Mouse (Mus musculus) embryonic facial prominence, embryonic 13.5 days (tissue): ENCODE data around the gene Eipr1. TPM values are rescaled to one million over a fixed set of nuclear protein-coding genes. Genes with fewer than 3 reads are reported as not detected.
A peak's percentile ranks its signal among the peaks of the same experiment; 100 is the strongest.

Experiments used
- ATAC-seq: fragments of 200-750 bp; cut with Nextera tagmentation; 2 replicates; pipeline ENCODE4 v1.8.0; 2017; ENCODE audit warnings: low read depth; ENCODE audit not compliant: insufficient number of reproducible peaks, insufficient read depth, low FRiP score, low TSS enrichment
- H3K27ac ChIP-seq: fragments of 300-500 bp; sonication (generic); 2 replicates; pipeline ENCODE4 v1.5.1; 2015; ENCODE audit warnings: moderate library complexity, mild to moderate bottlenecking, inconsistent platforms
- H3K27me3 ChIP-seq: fragments of 300-500 bp; sonication (generic); 2 replicates; pipeline ENCODE4 v1.6.1; 2015; ENCODE audit warnings: mild to moderate bottlenecking, inconsistent platforms
- H3K36me3 ChIP-seq: fragments of 300-500 bp; sonication (generic); 2 replicates; pipeline ENCODE4 v1.6.1; 2015; ENCODE audit warnings: mild to moderate bottlenecking, inconsistent platforms
- H3K4me1 ChIP-seq: fragments of 300-500 bp; sonication (generic); 2 replicates; pipeline ENCODE4 v1.6.1; 2015; ENCODE audit warnings: inconsistent platforms
- H3K4me2 ChIP-seq: fragments of 300-500 bp; sonication (generic); 2 replicates; pipeline ENCODE4 v1.6.1; 2015; ENCODE audit warnings: moderate library complexity, mild to moderate bottlenecking, inconsistent platforms
- H3K4me3 ChIP-seq: fragments of 300-500 bp; sonication (generic); 2 replicates; pipeline ENCODE4 v1.5.1; 2015; ENCODE audit warnings: mild to moderate bottlenecking, inconsistent platforms
- H3K9ac ChIP-seq: fragments of 300-500 bp; sonication (generic); 2 replicates; pipeline ENCODE4 v1.6.1; 2015; ENCODE audit warnings: mild to moderate bottlenecking, inconsistent platforms
- H3K9me3 ChIP-seq: fragments of 300-500 bp; sonication (generic); 2 replicates; pipeline ENCODE4 v1.6.1; 2016; ENCODE audit warnings: inconsistent platforms
- WGBS: fragments of 180-500 bp; shearing (Covaris S2); methylation state at CpG from one replicate; pipeline ENCODE4 v1.1.7; 2015; ENCODE audit warnings: mixed read lengths; 5-methylcytosine and 5-hydroxymethylcytosine counted together
- polyA plus RNA-seq: library from polyadenylated mRNA; unstranded; fragments of >200 nt; fragmentation: Nextera tagmentation; extraction: Ambion mirVana; gene quantifications from 2 replicates; pipeline ENCODE4 v1.2.1, GENCODE M21; 2015

Eipr1 gene
- polyA plus RNA-seq = 31.3 and 35.0 TPM in 2 replicates

- Histone ChIP-seq H3K9ac (peak within 1 kb of the TSS; percentile 82), H3K9me3 (no peaks in the 10 kb centered on the region), H3K36me3 (peaks cover 7% of the 10 kb centered on the region), H3K27me3 (no peaks in the 10 kb centered on the region), H3K4me1 (peaks cover 11% of the 10 kb centered on the region), H3K27ac (no peak within 1 kb of the TSS), H3K4me2 (peak within 1 kb of the TSS; percentile 91), H3K4me3 (peak within 1 kb of the TSS; percentile 84)
- 5% methylated on average over 36 of the region's 36 CpGs for WGBS
- peak; percentile 74 for ATAC-seq
Observed at GRCm38 (mm10) chr12:28751508-28752263, at the start of gene Eipr1. Eipr1 (plus strand) TSS chr12:28751803.

DNA sequence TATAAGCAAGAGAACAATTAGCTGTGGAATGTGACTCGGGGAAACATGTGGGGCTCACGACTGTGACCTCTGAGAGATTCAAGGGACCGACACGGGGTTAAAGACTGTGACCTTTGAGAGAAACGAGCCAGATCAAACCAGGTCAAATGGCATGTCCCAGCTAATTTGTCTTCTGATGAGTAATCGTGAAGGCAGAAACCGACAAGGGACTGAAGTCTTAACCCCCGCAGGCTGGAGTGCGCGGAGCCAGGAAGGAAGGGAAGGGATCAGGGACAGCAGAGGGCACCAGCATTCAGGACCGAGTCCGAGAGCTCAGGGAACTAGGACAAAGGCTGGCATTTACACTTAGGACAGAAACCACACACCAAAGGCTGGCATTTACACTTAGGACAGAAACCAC lies 47.2 kb upstream of the Eipr1 start:
- no peak for ATAC-seq
- 6% methylated on average over 12 of the region's 12 CpGs for WGBS
- no peak overlapping the region for H3K9ac ChIP-seq

DNA sequence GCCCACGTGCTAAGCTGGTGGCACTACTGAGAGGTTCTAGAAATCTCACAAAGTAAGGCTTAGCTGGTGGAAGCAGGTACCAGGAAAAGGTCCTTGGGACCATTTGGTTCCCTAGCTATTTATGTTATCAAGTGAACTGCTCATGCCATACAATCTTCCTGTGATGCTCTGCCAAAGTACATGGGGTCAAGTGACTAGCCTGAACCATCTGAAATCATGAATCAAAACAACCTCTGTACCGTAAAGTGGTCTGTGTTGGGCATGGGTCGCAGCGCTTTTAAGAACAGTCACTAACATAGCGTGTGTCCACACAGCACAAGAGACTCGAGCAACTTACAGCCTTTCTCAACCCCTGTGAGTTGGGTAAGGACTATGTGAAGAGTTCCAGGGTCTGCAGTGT lies 46.4 kb upstream of the Eipr1 start:
- H3K4me3 ChIP-seq = no peak overlapping the region
- H3K27ac ChIP-seq = no peak overlapping the region
- no peaks in the 10 kb centered on the region for H3K9me3 ChIP-seq
- ATAC-seq = no peak
- WGBS = 85% methylated on average over 6 of the region's 6 CpGs
- H3K4me2 ChIP-seq = no peak overlapping the region
- peaks cover 23% of the 10 kb centered on the region for H3K36me3 ChIP-seq
- H3K4me1 ChIP-seq = no peaks in the 10 kb centered on the region; the same call in 1 of the 2 replicates
- H3K9ac ChIP-seq = no peak overlapping the region
- H3K27me3 ChIP-seq = no peaks in the 10 kb centered on the region

More for the DNA sequence above, 47.2 kb upstream of the Eipr1 start:
- no peak overlapping the region for H3K4me2 ChIP-seq
- no peak overlapping the region for H3K27ac ChIP-seq
- no peak overlapping the region for H3K4me3 ChIP-seq
- H3K36me3 ChIP-seq = peaks cover 15% of the 10 kb centered on the region
- H3K27me3 ChIP-seq = no peaks in the 10 kb centered on the region
- no peaks in the 10 kb centered on the region; the same call in 1 of the 2 replicates for H3K4me1 ChIP-seq
- no peaks in the 10 kb centered on the region for H3K9me3 ChIP-seq

DNA sequence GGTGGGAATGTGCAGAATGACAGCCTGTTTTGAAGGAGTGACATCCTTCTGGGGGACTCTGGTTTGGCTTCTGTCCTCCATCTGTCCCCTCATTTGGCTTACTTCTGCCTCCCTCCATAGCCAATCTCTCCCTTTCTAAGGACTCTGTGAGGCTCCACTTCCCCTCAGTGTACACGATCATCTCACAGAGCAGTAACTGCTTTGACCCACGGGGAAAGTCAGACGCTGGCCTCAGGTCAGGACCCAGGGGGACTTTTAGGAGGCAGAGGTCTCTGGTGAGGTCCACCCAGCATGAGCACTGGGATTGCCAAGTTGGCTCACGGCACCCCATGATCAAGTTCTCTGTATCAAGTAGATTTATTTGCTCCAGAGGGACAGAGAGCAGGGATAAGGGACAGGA lies 43.4 kb upstream of the Eipr1 start:
- Histone ChIP-seq H3K36me3 (peaks cover 45% of the 10 kb centered on the region), H3K4me2 (no peak overlapping the region), H3K9ac (no peak overlapping the region), H3K4me1 (no peaks in the 10 kb centered on the region), H3K27me3 (no peaks in the 10 kb centered on the region), H3K9me3 (no peaks in the 10 kb centered on the region), H3K4me3 (no peak overlapping the region), H3K27ac (no peak overlapping the region)
- 81% methylated on average over 4 of the region's 4 CpGs for WGBS
- ATAC-seq = no peak

DNA sequence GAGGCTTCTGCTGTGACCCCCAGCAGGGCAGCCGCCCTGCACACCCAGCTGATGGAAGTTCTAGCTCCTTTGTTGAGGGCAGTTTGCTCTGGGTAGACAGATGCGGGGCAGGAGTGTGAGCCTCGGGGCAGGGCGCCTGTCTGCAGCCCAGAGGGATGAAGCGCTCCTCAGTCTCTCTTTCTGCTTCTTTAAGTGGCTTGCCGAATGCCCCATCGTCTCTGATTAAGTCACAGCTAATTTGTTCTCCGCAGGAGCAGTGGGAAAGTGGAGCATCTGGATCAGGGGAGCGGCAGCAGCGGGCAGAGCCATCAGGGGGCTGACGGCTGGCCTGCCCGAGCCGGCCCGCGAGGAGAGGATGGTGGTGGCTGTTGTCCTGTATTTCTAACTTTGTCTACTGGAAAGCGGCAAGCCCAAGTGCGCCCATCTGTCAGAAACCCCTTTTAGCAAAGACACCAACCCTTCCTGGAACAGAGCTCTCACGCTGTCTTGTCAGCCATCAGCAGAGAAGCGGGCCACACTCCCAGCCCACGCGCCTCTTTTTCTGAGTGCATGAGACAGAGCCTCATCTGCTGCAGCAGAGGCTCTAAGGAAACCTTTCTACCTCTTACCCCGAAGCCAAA lies 40.9 kb upstream of the Eipr1 start:
- peaks cover 54% of the 10 kb centered on the region for H3K36me3 ChIP-seq
- H3K4me3 ChIP-seq = no peak overlapping the region
- H3K4me2 ChIP-seq = no peak overlapping the region
- WGBS = 72% methylated on average over 22 of the region's 22 CpGs
- H3K27ac ChIP-seq = no peak overlapping the region
- no peaks in the 10 kb centered on the region for H3K4me1 ChIP-seq
- H3K27me3 ChIP-seq = no peaks in the 10 kb centered on the region
- no peak overlapping the region for H3K9ac ChIP-seq
- no peaks in the 10 kb centered on the region for H3K9me3 ChIP-seq
- no peak for ATAC-seq

DNA sequence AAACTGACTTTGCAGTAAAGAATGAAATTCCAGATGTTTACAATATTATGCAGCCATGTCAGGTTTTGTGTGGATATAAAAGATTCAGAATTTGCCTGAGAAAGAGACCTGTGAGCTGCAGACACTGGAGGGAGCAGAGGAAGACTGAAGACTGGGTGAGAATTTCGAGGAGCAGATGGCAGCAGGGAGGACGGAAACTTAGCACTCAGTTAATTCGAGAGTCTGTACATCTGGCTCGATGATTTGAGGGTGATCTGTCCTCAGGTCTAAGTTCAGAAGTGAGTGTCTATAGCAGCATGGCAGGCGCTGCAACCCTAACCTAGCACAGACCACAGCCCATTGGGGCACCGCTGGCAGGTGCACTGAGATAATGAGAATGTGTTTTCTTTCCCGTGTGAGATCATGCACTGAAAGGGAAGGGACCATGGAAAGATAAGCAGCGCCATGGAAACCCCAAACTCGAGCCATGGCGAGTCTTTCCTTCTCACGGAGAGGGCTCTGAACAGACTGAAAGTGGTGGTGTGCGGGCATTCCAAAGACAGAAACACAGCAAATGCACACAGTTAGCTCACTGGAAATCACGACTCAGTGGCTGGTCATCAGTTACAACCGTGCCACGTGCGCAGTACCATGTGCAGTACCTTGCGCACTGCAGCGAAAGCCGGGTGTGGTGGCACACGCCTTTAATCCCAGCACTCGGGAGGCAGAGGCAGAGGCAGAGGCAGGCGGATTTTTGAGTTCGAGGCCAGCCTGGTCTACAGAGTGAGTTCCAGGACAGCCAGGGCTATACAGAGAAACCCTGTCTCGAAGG lies 36.6 kb upstream of the Eipr1 start:
- Histone ChIP-seq H3K27ac (no peak overlapping the region), H3K36me3 (peaks cover 58% of the 10 kb centered on the region), H3K4me1 (no peaks in the 10 kb centered on the region), H3K9me3 (no peaks in the 10 kb centered on the region), H3K4me3 (no peak overlapping the region), H3K27me3 (no peaks in the 10 kb centered on the region), H3K9ac (no peak overlapping the region), H3K4me2 (no peak overlapping the region)
- no peak for ATAC-seq
- 89% methylated on average over 24 of the region's 24 CpGs for WGBS

GRCm38 (mm10) chr12:28717066-28717465 lies 34.5 kb upstream of the Eipr1 start:
- WGBS = 89% methylated on average over 2 of the region's 2 CpGs
- no peak overlapping the region for H3K4me2 ChIP-seq
- no peaks in the 10 kb centered on the region for H3K27me3 ChIP-seq
- no peaks in the 10 kb centered on the region for H3K9me3 ChIP-seq
- peaks cover 58% of the 10 kb centered on the region for H3K36me3 ChIP-seq
- H3K4me3 ChIP-seq = no peak overlapping the region
- H3K4me1 ChIP-seq = no peaks in the 10 kb centered on the region
- H3K27ac ChIP-seq = no peak overlapping the region
- H3K9ac ChIP-seq = no peak overlapping the region
- no peak for ATAC-seq

DNA sequence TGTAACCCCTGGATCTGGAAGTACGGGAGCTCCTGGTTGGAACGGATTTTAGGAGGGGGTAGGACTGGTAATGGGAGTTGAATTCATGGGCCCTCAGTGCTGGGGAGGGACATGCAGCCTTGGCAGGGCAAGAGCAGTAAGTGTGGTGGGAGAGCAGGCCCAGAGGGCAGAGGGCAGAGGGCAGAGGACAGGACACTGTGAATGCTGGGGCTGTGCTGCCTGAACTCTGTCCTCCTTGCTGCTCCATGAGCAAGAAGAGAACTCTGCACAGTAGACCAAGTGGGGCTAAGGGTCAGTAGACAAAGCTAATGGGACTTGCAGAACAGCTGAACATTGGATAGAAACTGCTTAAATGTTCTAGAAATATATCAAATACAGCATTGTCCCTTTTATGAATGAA lies 33.5 kb upstream of the Eipr1 start:
- Histone ChIP-seq H3K36me3 (peaks cover 58% of the 10 kb centered on the region), H3K27ac (no peak overlapping the region), H3K9ac (no peak overlapping the region), H3K27me3 (no peaks in the 10 kb centered on the region), H3K4me1 (no peaks in the 10 kb centered on the region), H3K9me3 (no peaks in the 10 kb centered on the region), H3K4me3 (no peak overlapping the region), H3K4me2 (no peak overlapping the region)
- no peak for ATAC-seq
- 86% methylated on average over 2 of the region's 2 CpGs for WGBS

GRCm38 (mm10) chr12:28724366-28724765 lies 27.2 kb upstream of the Eipr1 start:
- H3K36me3 ChIP-seq = peaks cover 65% of the 10 kb centered on the region

GRCm38 (mm10) chr12:28726204-28726603 lies 25.4 kb upstream of the Eipr1 start:
- Histone ChIP-seq H3K4me3 (no peak overlapping the region), H3K27me3 (no peaks in the 10 kb centered on the region), H3K36me3 (peaks cover 58% of the 10 kb centered on the region), H3K27ac (no peak overlapping the region), H3K9me3 (no peaks in the 10 kb centered on the region), H3K4me2 (no peak overlapping the region), H3K4me1 (no peaks in the 10 kb centered on the region), H3K9ac (no peak overlapping the region)
- no peak for ATAC-seq
- 90% methylated on average over 4 of the region's 4 CpGs for WGBS

More at GRCm38 (mm10) chr12:28724366-28724765, 27.2 kb upstream of the Eipr1 start:
- Histone ChIP-seq H3K4me2 (no peak overlapping the region), H3K27ac (no peak overlapping the region), H3K4me1 (no peaks in the 10 kb centered on the region), H3K27me3 (no peaks in the 10 kb centered on the region), H3K9ac (no peak overlapping the region), H3K9me3 (no peaks in the 10 kb centered on the region), H3K4me3 (no peak overlapping the region)
- 66% methylated on average over 3 of the region's 3 CpGs for WGBS
- ATAC-seq = no peak

DNA sequence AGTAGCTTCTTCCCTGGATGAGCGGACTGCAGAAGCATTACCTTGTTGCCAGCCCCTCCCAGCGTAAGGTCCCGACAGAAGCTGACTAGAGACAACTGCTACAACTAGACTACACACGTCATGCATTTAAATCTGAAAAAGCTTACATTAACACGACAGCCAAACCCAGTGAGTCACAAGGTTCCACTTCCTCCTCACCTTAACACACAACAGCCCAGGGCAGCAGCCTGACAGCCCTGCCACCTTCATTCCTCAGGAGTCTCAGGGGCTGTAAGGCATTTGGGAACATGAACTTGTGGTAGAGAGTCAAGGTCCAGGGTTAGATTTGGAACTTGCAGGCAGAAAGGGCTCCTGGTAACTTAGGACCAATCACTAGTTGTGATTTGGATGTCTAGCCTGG lies 24.5 kb upstream of the Eipr1 start:
- Histone ChIP-seq H3K27ac (no peak overlapping the region), H3K4me3 (no peak overlapping the region), H3K9ac (no peak overlapping the region), H3K36me3 (peaks cover 57% of the 10 kb centered on the region), H3K27me3 (no peaks in the 10 kb centered on the region), H3K4me2 (no peak overlapping the region), H3K9me3 (no peaks in the 10 kb centered on the region), H3K4me1 (no peaks in the 10 kb centered on the region)
- no peak for ATAC-seq
- 83% methylated on average over 5 of the region's 5 CpGs for WGBS
